Mouse (Mus musculus) heart, postnatal 14 days (tissue): ENCODE measurements around the gene Ubl5. TPM values are rescaled to one million over a fixed set of nuclear protein-coding genes. Genes with fewer than 3 reads are reported as not detected.

ENCODE experiments used
- DNase-seq, 2 experiments: peaks; one replicate each; pipeline ENCODE4 v3.0.0; 2021 to 2022
- intact Hi-C: fragments of 180-260 bp; cut with DNase I; formaldehyde crosslinking; loops from one replicate; pipeline ENCODE4 v1.15.1; 2025
- total RNA-seq, 2 experiments: library from RNA; stranded (reverse); gene quantifications; 2 replicates each; pipeline ENCODE4 v1.2.3; 2021

Gene Ubl5
- total RNA-seq, 2 experiments from 2014 or later: 226 to 229 TPM

GRCm38 (mm10) chr9:20651602-20652259, 9.1 kb downstream of the Ubl5 start, which contains the start of gene Pin1:
Pin1 (plus strand) TSS chr9:20652095.
- intact Hi-C loops: no loop called here
- DNase-seq: peak; percentile 96 to 97

- intact Hi-C loops: no loop called here
- DNase-seq: no peak
Observed at GRCm38 (mm10) chr9:20652260-20652658, 9.6 kb downstream of the Ubl5 start.

GRCm38 (mm10) chr9:20653859-20654258, 11.2 kb downstream of the Ubl5 start:
- DNase-seq: no peak
- intact Hi-C loops: no loop called here

GRCm38 (mm10) chr9:20657546-20657945, 14.9 kb downstream of the Ubl5 start:
- DNase-seq: peak; percentile 56 to 68
- intact Hi-C loops: no loop called here

GRCm38 (mm10) chr9:20662325-20662724, 19.6 kb downstream of the Ubl5 start:
- peak; percentile 70 to 86 for DNase-seq
- intact Hi-C loops: loop anchor here (1.0 to 5.0 kb wide), 3 partner anchors 65 to 195 kb away; no protein-coding TSS in a partner anchor

- intact Hi-C loops: loop anchor here (1.0 to 5.0 kb wide), 3 partner anchors 64 to 196 kb away; no protein-coding TSS in a partner anchor
- DNase-seq: no peak
Observed at GRCm38 (mm10) chr9:20662874-20663273, 20.2 kb downstream of the Ubl5 start.

- intact Hi-C loops: loop anchor here (5.0 kb wide), 2 partner anchors 168 to 197 kb away; no protein-coding TSS in a partner anchor
Observed at GRCm38 (mm10) chr9:20663956-20664355, 21.3 kb downstream of the Ubl5 start.

GRCm38 (mm10) chr9:20664366-20664765, 21.7 kb downstream of the Ubl5 start:
- intact Hi-C loops: loop anchor here (5.0 kb wide), 2 partner anchors 168 to 197 kb away; no protein-coding TSS in a partner anchor

More at GRCm38 (mm10) chr9:20663956-20664355, 21.3 kb downstream of the Ubl5 start:
- DNase-seq: no peak

GRCm38 (mm10) chr9:20664982-20665637, 22.4 kb downstream of the Ubl5 start:
- intact Hi-C loops: loop anchor here (5.0 kb wide), 2 partner anchors 167 to 198 kb away; no protein-coding TSS in a partner anchor
- no peak for DNase-seq

More at GRCm38 (mm10) chr9:20664366-20664765, 21.7 kb downstream of the Ubl5 start:
- no peak for DNase-seq

GRCm38 (mm10) chr9:20665925-20666324, 23.2 kb downstream of the Ubl5 start:
- DNase-seq: no peak
- intact Hi-C loops: no loop called here

GRCm38 (mm10) chr9:20666510-20667034, 23.9 kb downstream of the Ubl5 start:
- intact Hi-C loops: no loop called here
- no peak for DNase-seq

GRCm38 (mm10) chr9:20668065-20668464, 25.4 kb downstream of the Ubl5 start:
- intact Hi-C loops: no loop called here
- DNase-seq: no peak

- DNase-seq: no peak
- intact Hi-C loops: no loop called here
Observed at GRCm38 (mm10) chr9:20672047-20672446, 29.4 kb downstream of the Ubl5 start.

- intact Hi-C loops: no loop called here
- DNase-seq: no peak
Observed at GRCm38 (mm10) chr9:20677892-20678291, 35.2 kb downstream of the Ubl5 start.

- no peak for DNase-seq
- intact Hi-C loops: no loop called here
Observed at GRCm38 (mm10) chr9:20680378-20680958, 37.8 kb downstream of the Ubl5 start.

- intact Hi-C loops: no loop called here
- DNase-seq: no peak
Observed at GRCm38 (mm10) chr9:20681546-20682388, 39.1 kb downstream of the Ubl5 start.

GRCm38 (mm10) chr9:20682389-20682722, 39.7 kb downstream of the Ubl5 start:
- DNase-seq: no peak
- intact Hi-C loops: no loop called here

GRCm38 (mm10) chr9:20685081-20685861, 42.6 kb downstream of the Ubl5 start:
- DNase-seq: no peak
- intact Hi-C loops: no loop called here

GRCm38 (mm10) chr9:20689403-20689802, 46.7 kb downstream of the Ubl5 start:
- DNase-seq: no peak
- intact Hi-C loops: no loop called here
